Mouse (Mus musculus) cerebellum, postnatal 4 days (tissue): ENCODE data around the gene Tpm1.

Experiments used
- DNase-seq, 2 experiments: peaks; one replicate each; pipeline ENCODE4 v3.0.0; 2022; ENCODE audit warnings: low spot score in 2 of 2, mixed read lengths in 1 of 2

Gene Tpm1

DNA sequence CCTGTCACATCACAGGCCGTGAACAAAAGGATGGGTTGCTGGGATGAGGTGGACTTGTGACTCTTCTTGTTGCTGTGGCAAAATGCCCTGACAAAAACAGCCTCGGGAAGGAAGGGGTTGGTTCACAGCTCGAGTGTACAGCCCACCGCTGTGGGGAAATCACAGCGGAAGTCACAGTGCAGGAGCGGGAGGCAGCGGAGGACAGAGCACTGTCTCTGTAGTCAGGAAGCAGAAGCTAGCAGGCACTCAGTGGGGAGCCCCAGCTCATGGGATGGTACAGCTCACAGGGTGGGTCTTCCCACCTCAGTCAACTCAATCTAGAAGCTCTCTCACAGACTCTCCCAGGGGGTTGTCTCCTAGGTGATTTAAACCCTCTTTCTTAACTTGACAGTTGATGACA, 63.8 kb downstream of the Tpm1 start:
- DNase-seq: no peak

DNA sequence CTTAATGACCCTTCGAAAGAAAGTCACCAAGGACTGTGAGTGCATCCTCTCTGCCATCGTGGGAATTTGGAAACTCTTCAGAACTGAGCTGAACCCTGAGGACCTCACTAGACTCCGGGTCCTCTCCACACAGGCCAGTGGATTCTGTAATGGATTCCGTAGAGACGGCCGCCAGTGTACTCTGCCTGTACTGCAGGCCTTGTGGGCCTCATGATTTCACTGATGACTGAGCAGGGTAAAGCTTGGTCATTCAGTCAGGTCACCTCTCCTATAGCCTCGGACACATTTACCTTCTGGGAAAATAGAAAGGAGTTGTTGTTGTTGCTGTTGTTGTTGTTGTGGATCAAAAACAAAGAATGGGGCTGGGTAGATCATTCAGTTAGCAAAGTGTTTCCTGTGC, 67.1 kb downstream of the Tpm1 start:
- DNase-seq: no peak

GRCm38 (mm10) chr9:66980458-66980857, 68.7 kb downstream of the Tpm1 start:
- DNase-seq: peak; percentile 69 to 77

DNA sequence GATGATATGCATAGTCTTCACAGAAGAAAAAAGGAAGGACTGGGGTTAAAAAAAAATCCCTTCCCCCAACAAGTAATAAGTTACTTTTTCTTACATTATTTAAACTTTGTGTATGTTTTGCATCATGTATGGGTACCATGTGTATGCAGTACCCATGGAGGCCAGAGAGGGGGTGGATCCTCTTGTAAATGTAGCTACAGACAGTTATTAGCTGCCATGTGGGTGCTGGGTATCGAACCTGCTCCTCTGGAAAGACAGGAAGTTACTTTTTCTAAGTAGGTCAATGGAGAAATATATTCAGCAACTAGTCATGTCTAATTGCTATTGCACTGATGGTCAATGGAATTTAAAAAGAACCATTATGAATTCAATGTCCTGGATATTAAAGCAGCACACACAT, 70.7 kb downstream of the Tpm1 start:
- no peak for DNase-seq

DNA sequence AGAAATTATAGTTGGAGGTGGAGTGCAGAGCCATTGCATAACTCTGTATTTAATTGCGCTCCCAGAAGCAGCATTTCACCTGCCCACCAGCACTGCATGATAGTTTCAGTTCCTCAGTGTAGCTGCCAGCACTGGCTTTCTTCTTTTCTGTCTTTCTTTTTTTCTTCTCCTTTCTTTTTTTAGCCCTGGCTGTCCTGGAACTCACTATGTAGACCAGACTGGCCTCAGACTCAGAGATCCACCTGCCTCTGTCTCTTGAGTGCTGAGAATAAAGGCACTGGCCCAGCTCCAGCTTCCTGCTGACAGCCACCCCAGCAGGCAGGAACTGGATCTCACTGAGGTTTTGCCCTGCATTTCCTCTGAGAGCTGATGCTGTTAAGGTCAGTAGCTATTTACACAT, 71.2 kb downstream of the Tpm1 start:
- DNase-seq: no peak

GRCm38 (mm10) chr9:66977121-66977520, 72.1 kb downstream of the Tpm1 start:
- DNase-seq: no peak

GRCm38 (mm10) chr9:66975239-66975645, 74.0 kb downstream of the Tpm1 start, which contains the start of gene Lactb:
TSS of gene Lactb (minus strand) at chr9:66975484.
- peak; percentile 83 to 94 for DNase-seq

- peak; percentile 54 to 73 for DNase-seq
Measured at GRCm38 (mm10) chr9:66974721-66975225, 74.4 kb downstream of the Tpm1 start.
